Mouse (Mus musculus) hindbrain, embryonic 11.5 days (tissue): Measurements from ENCODE around the gene Rbpjl. TPM values are rescaled to one million over a fixed set of nuclear protein-coding genes. Genes with fewer than 3 reads are reported as not detected.

Source experiments
- ATAC-seq: fragments of 200-750 bp; cut with Nextera tagmentation; 2 replicates; pipeline ENCODE4 v1.8.0; 2017; ENCODE audit warnings: mild to moderate bottlenecking, moderate TSS enrichment, moderate library complexity; ENCODE audit not compliant: low FRiP score
- DNase-seq: peaks from one replicate; pipeline ENCODE4 v3.0.0-alpha.2; 2015; ENCODE audit warnings: low spot score
- H3K27ac ChIP-seq: fragments of 300-500 bp; sonication (generic); 2 replicates; pipeline ENCODE4 v1.5.1; 2014; ENCODE audit warnings: mild to moderate bottlenecking, low read depth, low read length
- H3K27me3 ChIP-seq: fragments of 300-500 bp; sonication (generic); 2 replicates; pipeline ENCODE4 v1.6.1; 2014; ENCODE audit warnings: mild to moderate bottlenecking, low read length, moderate library complexity, mixed read lengths; ENCODE audit not compliant: control insufficient read depth, insufficient read depth
- H3K36me3 ChIP-seq: fragments of 300-500 bp; sonication (generic); 2 replicates; pipeline ENCODE4 v1.6.1; 2014; ENCODE audit warnings: mild to moderate bottlenecking, low read length, moderate library complexity, mixed read lengths; ENCODE audit not compliant: control insufficient read depth, insufficient read depth
- H3K4me1 ChIP-seq: fragments of 300-500 bp; sonication (generic); replicated peaks from 2 replicates; pipeline ENCODE4 v1.6.1; 2014; ENCODE audit warnings: low read length, mixed read lengths; ENCODE audit not compliant: control insufficient read depth, insufficient read depth
- H3K4me2 ChIP-seq: fragments of 300-500 bp; sonication (generic); replicated peaks from 2 replicates; pipeline ENCODE4 v1.6.1; 2014; ENCODE audit warnings: mild to moderate bottlenecking, low read depth, low read length
- H3K4me3 ChIP-seq: fragments of 300-500 bp; sonication (generic); 2 replicates; pipeline ENCODE4 v1.5.1; 2014; ENCODE audit warnings: low read depth, low read length
- H3K9ac ChIP-seq: fragments of 300-500 bp; sonication (generic); 2 replicates; pipeline ENCODE4 v1.6.1; 2014; ENCODE audit warnings: low read depth, low read length
- H3K9me3 ChIP-seq: fragments of 300-500 bp; sonication (generic); 2 replicates; pipeline ENCODE4 v1.6.1; 2016; ENCODE audit warnings: low read length; ENCODE audit not compliant: control insufficient read depth
- WGBS: fragments of 180-500 bp; shearing (Covaris S2); extraction: QIAGEN DNeasy Blood & Tissue Kit; methylation state at CpG from one replicate; pipeline ENCODE4 v1.1.7; 2014; 5-methylcytosine and 5-hydroxymethylcytosine counted together
- polyA plus RNA-seq: library from polyadenylated mRNA; unstranded; fragments of >200 nt; fragmentation: Nextera tagmentation; extraction: Ambion mirVana; gene quantifications from 2 replicates; pipeline ENCODE4 v1.2.1, GENCODE M21; 2014

Gene Rbpjl
- polyA plus RNA-seq, 1 experiment from 2014 or later = not detected

GRCm38 (mm10) chr2:164368620-164369105 is 34.3 kb upstream of the Rbpjl start:
- Histone ChIP-seq H3K9me3 (no peaks in the 10 kb centered on the region), H3K4me2 (no peak overlapping the region), H3K9ac (no peak overlapping the region), H3K36me3 (no peaks in the 10 kb centered on the region), H3K4me3 (no peak overlapping the region), H3K27ac (no peak overlapping the region), H3K4me1 (no peaks in the 10 kb centered on the region), H3K27me3 (no peaks in the 10 kb centered on the region)
- ATAC-seq = no peak
- no peak for DNase-seq
- WGBS = 80% methylated on average over 6 of the region's 6 CpGs

GRCm38 (mm10) chr2:164371371-164371770 is 31.6 kb upstream of the Rbpjl start:
- WGBS = 93% methylated on average over 3 of the region's 3 CpGs
- no peak for ATAC-seq
- no peak overlapping the region for H3K27ac ChIP-seq

GRCm38 (mm10) chr2:164372408-164373053 is 30.4 kb upstream of the Rbpjl start:
- no peak overlapping the region for H3K4me2 ChIP-seq
- H3K4me3 ChIP-seq = no peak overlapping the region
- DNase-seq (no peak), ATAC-seq (no peak)
- WGBS = 24% methylated on average over 3 of the region's 3 CpGs
- H3K36me3 ChIP-seq = no peaks in the 10 kb centered on the region
- no peaks in the 10 kb centered on the region for H3K9me3 ChIP-seq
- H3K4me1 ChIP-seq = no peaks in the 10 kb centered on the region
- H3K27me3 ChIP-seq = no peaks in the 10 kb centered on the region
- no peak overlapping the region for H3K27ac ChIP-seq
- H3K9ac ChIP-seq = no peak overlapping the region

More at GRCm38 (mm10) chr2:164371371-164371770, 31.6 kb upstream of the Rbpjl start:
- H3K36me3 ChIP-seq = no peaks in the 10 kb centered on the region
- no peak overlapping the region for H3K9ac ChIP-seq
- H3K4me2 ChIP-seq = no peak overlapping the region
- no peaks in the 10 kb centered on the region for H3K4me1 ChIP-seq
- no peak overlapping the region for H3K4me3 ChIP-seq
- H3K9me3 ChIP-seq = no peaks in the 10 kb centered on the region
- DNase-seq = no peak
- no peaks in the 10 kb centered on the region for H3K27me3 ChIP-seq

GRCm38 (mm10) chr2:164373187-164373586 is 29.8 kb upstream of the Rbpjl start:
- no peak overlapping the region for H3K4me3 ChIP-seq

GRCm38 (mm10) chr2:164377478-164378426 is 25.2 kb upstream of the Rbpjl start:
- no peaks in the 10 kb centered on the region for H3K36me3 ChIP-seq
- no peak for DNase-seq
- 90% methylated on average over 15 of the region's 15 CpGs for WGBS
- no peaks in the 10 kb centered on the region for H3K4me1 ChIP-seq
- ATAC-seq = no peak
- H3K27ac ChIP-seq = no peak overlapping the region
- no peaks in the 10 kb centered on the region for H3K9me3 ChIP-seq
- no peak overlapping the region for H3K4me2 ChIP-seq
- H3K9ac ChIP-seq = no peak overlapping the region
- H3K27me3 ChIP-seq = no peaks in the 10 kb centered on the region
- H3K4me3 ChIP-seq = no peak overlapping the region

More at GRCm38 (mm10) chr2:164373187-164373586, 29.8 kb upstream of the Rbpjl start:
- ATAC-seq (no peak), DNase-seq (no peak)
- Histone ChIP-seq H3K4me2 (no peak overlapping the region), H3K9me3 (no peaks in the 10 kb centered on the region), H3K27me3 (no peaks in the 10 kb centered on the region), H3K9ac (no peak overlapping the region), H3K4me1 (no peaks in the 10 kb centered on the region), H3K36me3 (no peaks in the 10 kb centered on the region), H3K27ac (no peak overlapping the region)
- 72% methylated on average over 4 of the region's 4 CpGs for WGBS

- no peak overlapping the region for H3K27ac ChIP-seq
- H3K9ac ChIP-seq = no peak overlapping the region
- H3K36me3 ChIP-seq = no peaks in the 10 kb centered on the region
- ATAC-seq (no peak), DNase-seq (no peak)
- peaks cover 5% of the 10 kb centered on the region; the same call in 1 of the 2 replicates for H3K4me1 ChIP-seq
- 75% methylated on average over 8 of the region's 8 CpGs for WGBS
- H3K4me2 ChIP-seq = no peak overlapping the region
- H3K4me3 ChIP-seq = no peak overlapping the region
- H3K9me3 ChIP-seq = no peaks in the 10 kb centered on the region
- no peaks in the 10 kb centered on the region for H3K27me3 ChIP-seq
Measured at GRCm38 (mm10) chr2:164381726-164382125, 21.2 kb upstream of the Rbpjl start.

GRCm38 (mm10) chr2:164382971-164383370 is 20.0 kb upstream of the Rbpjl start:
- 88% methylated on average over 3 of the region's 3 CpGs for WGBS

GRCm38 (mm10) chr2:164383656-164384399 is 19.1 kb upstream of the Rbpjl start:
- 63% methylated on average over 11 of the region's 11 CpGs for WGBS
- Histone ChIP-seq H3K36me3 (no peaks in the 10 kb centered on the region), H3K27ac (no peak overlapping the region), H3K9me3 (no peaks in the 10 kb centered on the region), H3K9ac (no peak overlapping the region), H3K4me1 (peaks cover 5% of the 10 kb centered on the region; the same call in 1 of the 2 replicates), H3K4me3 (no peak overlapping the region), H3K4me2 (no peak overlapping the region), H3K27me3 (peaks cover 8% of the 10 kb centered on the region)
- no peak for DNase-seq
- no peak for ATAC-seq

More at GRCm38 (mm10) chr2:164382971-164383370, 20.0 kb upstream of the Rbpjl start:
- DNase-seq (no peak), ATAC-seq (no peak)
- H3K4me1 ChIP-seq = peaks cover 5% of the 10 kb centered on the region; the same call in 1 of the 2 replicates
- no peaks in the 10 kb centered on the region for H3K9me3 ChIP-seq
- H3K36me3 ChIP-seq = no peaks in the 10 kb centered on the region
- no peak overlapping the region for H3K4me2 ChIP-seq
- H3K9ac ChIP-seq = no peak overlapping the region
- H3K27ac ChIP-seq = no peak overlapping the region
- no peak overlapping the region for H3K4me3 ChIP-seq
- 0 out of 2 replicates have a peak, but pooled peaks cover 2% of the 10 kb centered on the region for H3K27me3 ChIP-seq
